Mouse (Mus musculus): Measurements from ENCODE around the gene Zfp428. TPM values are rescaled to one million over a fixed set of nuclear protein-coding genes. Genes with fewer than 3 reads are reported as not detected.
"Not testable (repeated sequence)": the region's sequence is repeated elsewhere in the genome, so short reads cannot be mapped to it uniquely, and the experiment has no call there.

The Zfp428 gene
- total RNA-seq, 2 experiments from 2014 or later, result 11.5 to 13.8 TPM

DNA sequence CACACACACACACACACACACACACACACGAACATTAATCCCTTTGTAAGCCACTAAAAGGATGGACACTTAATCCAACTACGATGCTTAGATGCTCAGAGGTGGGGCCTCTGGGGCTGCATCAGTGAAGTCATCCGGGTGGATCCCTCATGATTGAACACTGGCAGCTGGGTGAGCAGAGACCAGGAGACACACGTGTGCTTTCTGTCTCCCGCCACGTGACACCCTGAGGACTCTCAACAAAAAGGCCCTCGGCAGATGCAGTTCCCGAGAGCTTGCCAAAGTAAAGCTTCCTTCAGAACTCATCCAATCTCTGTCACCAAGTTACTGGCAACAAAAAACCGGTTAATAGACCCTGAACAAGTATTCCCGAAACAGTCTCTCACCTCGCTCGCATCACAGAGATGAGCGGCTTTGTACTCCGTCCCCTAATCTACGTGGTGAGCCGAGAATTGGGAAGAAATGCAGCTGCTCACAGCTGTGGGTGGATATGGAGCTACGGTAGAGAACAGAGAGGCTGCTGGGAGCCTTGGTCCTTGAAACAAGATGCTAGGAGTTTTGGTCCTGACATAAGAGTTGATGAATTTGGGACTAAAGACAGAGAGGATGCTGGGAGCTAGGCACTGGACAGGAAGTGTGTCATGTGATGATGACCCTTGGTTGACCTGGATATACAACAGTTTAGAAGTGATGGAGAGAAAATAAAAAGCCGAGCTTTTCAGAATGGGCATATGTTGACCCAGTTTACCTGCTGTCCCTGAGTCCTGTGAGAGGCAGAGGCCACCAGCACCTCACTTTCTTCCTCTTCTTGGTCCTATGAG lies 26.5 kb upstream of the Zfp428 start:
- no peak for DNase-seq
- intact Hi-C loops (cut with DNase I), result loop anchor here (2.0 kb wide), 1 partner anchor 26 kb away; the partner anchor contains the start of gene Zfp428

DNA sequence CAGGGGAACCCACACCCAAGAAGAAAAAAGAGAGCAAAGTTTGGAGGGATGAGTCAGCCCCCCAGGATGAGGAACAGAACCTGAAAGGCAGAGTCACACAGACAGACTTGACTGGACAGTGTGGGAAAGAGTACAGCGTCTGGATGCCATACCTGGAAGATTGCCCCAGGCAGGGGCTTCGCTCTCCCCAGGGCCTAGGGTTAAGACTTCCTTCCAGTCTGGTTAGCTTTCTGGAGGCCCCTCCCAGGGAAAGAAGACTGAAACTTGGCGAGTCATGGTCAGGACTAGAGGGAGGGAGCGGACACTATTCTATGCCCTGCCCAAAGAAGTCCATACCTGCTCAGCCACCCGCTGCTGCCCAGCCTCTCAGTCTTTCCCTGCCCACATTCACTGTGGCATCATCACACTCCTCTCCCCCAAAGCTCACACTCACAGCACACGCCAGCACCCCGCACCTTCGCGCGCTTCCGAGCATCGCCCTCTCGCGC lies 25.8 kb upstream of the Zfp428 start:
- no peak for DNase-seq
- intact Hi-C loops (cut with DNase I), result loop anchor here (2.0 kb wide), 1 partner anchor 26 kb away; the partner anchor contains the start of gene Zfp428

DNA sequence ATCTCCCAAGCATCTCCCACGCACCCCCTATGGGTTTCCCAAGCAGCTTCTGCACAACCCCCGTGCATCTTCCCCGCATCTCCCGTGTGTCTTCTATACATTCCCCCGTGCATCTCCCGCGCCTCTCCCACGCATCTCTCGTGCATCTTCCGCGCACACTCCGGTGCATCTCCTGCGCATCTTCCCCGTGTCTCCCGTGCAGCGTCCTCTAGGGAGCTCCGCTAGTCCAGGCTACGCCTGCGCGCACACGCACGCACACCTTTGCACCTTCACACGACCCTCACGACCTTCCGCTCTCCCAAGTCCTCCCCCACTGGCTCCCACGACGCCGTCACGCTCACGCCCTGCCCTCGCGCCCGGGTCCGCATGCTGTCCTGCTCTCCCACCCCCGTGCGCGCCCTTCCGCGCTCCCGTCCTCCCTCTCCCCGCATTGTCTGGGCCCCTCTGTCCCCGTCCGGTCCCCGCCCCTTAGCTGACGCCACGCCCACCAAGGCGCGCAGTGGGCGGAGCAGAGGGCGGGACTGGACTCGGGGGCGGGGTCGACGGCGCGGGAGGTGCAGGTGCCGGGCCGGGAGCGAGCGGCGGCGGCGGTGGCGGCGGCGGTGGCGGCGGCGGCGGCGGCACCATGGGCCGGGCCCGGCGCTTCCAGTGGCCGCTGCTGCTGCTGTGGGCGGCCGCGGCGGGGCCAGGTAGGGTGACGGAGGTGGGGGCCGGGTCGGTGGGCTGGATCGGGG lies 25.2 kb upstream of the Zfp428 start, which contains the start of gene Cadm4:
TSS of gene Cadm4 (plus strand) at position 550 of the 734 bp plus-strand sequence.
- intact Hi-C loops (cut with DNase I), result loop anchor here (2.0 kb wide), 1 partner anchor 25 kb away; the partner anchor contains the start of gene Zfp428
- DNase-seq, result peak; percentile 82 to 84

- no peak for DNase-seq
- intact Hi-C loops (cut with DNase I), result no loop called here
Measured at GRCm38 (mm10) chr7:24482208-24483020, 24.4 kb upstream of the Zfp428 start.

GRCm38 (mm10) chr7:24483291-24483690 lies 23.5 kb upstream of the Zfp428 start:
- intact Hi-C loops (cut with DNase I); DNase-seq: not testable (repeated sequence)

- intact Hi-C loops (cut with DNase I), result no loop called here
- no peak for DNase-seq
Measured at GRCm38 (mm10) chr7:24485481-24485880, 21.3 kb upstream of the Zfp428 start.

DNA sequence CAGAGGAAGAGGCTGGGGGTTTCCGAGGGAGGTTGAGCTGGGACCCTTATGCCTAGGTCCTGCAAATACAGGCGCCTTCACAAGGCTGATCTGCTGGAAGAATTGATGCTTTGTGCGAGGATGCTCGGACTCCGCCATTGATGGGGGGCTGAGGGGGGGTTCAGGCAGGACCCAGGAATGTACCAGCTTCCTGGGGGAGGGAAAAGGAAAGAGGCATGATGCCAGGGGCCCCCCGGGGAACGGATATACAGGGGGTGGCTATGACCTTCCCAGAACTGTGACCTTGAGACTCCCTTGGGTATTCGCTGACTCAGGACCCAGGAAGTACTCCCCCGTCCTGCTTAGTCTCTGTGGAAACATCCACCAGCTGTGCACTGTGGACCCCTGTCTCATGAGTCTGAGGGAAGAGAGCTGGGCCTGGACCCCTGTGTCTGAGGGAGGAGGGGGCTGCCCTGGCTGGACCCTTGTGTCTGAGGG lies 20.1 kb upstream of the Zfp428 start:
- no peak for DNase-seq
- intact Hi-C loops (cut with DNase I), result no loop called here

DNA sequence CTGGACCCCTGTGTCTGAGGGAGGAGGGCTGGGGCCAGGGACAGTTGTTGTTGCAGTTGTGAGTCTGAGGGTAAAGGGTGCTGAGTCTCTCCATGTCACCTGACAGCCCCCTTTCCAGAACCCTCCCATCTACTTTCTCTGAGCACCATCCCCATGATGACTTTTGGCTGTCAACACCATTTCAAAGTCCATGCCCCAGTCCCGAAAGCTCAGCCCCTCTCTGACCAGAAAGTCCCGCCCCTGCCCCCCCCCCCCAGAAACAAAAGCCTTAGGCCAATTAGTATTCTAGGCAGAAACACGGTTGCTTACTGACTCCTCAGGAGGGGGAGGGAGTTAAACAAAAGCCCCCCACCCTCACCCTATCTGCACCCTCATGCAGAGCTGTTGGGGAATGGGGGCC lies 19.4 kb upstream of the Zfp428 start:
- intact Hi-C loops (cut with DNase I), result no loop called here
- DNase-seq, result no peak

DNA sequence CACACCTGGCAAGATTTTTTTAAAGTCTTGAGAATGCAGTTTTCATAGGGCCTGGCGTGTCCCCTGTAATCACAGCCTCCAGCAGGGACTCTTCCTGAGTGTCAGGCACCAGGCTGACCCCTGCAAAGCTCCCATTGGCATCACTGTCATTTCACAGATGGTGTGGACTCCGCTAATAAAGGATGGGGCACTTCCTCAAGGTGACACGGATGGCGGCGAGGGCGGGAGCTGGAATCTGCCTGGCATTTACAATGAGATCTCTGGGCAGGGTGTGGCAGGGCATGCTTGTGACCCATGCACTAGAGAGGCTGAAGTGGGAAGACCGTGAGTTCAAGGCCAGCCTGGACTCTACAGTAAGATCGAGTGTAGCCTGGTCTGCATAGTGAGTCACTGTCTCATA lies 18.5 kb upstream of the Zfp428 start:
- intact Hi-C loops (cut with DNase I), result no loop called here
- no peak for DNase-seq

GRCm38 (mm10) chr7:24499856-24500577 lies 6.8 kb upstream of the Zfp428 start:
- no peak for DNase-seq
- intact Hi-C loops (cut with DNase I), result no loop called here

GRCm38 (mm10) chr7:24500929-24501328 lies 5.9 kb upstream of the Zfp428 start:
- peak in 1 of 2 experiments; percentile 25 for DNase-seq
- intact Hi-C loops (cut with DNase I), result no loop called here

GRCm38 (mm10) chr7:24501492-24501891 lies 5.3 kb upstream of the Zfp428 start:
- intact Hi-C loops (cut with DNase I), result no loop called here
- peak in 1 of 2 experiments; percentile 31 for DNase-seq

DNA sequence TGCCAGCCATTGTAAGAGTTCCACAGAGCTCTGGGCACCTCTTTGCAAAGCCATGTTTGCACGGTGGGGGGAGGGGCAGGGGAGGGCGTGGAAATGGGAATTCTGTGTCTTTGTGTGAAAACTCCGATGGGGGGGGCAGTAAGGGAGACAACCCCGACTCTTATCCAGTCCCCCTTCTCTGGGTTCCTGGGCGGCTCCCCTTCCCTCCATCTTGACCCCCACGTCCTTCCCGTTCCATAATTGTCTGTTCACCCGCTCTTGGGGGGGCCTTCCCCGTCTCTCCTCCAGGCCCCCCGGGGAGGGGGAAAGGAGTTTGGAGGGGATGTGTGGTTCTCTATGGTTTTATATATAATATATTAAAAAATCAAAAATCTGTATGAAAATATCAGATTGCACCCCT lies 2.8 kb upstream of the Zfp428 start:
- intact Hi-C loops (cut with DNase I), result no loop called here
- no peak for DNase-seq

DNA sequence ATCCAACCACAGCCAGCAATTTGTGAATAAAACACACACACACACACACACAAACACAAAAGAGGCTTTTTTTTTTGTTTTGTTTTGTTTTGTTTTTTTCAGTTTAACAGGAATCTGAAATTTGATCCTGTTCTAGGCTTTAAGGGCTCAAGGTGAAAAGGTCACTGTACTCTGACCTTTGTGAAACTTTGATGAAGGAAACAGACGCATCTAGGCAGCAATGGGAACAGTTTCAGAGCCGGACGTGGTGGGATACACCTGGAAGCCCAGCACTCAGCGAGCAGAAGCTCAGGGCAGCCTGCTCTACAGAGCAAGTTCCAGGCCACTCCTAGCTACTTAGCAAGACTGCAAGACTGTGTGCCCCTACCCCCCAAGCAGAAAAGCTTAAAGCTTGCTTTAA lies 1.9 kb upstream of the Zfp428 start:
- no peak for DNase-seq
- intact Hi-C loops (cut with DNase I), result loop anchor here (5.0 kb wide), 1 partner anchor 63 kb away; no protein-coding TSS in a partner anchor

DNA sequence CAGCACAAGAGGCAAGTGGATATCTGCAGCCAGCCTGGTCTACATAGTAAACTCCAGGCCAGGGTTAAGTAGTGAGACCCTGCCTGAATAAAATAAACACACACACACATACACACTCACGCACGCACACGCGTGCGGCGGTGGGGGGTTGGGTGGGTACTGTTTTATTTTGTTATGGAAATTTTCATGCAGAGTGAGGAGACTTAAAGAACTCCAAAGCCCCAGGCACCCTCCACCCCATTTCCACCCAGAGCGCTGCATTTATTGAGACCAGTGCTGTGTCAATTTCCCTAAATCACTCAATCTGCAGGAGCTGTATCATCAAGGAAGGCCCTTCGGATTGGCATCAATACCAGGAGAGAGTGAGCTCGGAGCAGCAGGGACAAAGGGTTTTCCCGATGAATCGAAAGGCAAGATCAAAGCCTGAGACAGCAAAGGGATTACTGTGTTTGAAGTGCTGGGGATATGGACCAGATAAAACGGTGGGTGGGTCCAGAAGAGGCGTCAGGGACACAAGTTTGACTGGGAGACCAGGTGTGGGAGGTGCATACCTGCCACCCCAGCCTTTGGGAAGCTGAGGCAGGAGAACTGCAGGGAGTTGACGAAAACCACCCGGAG lies 1.2 kb upstream of the Zfp428 start:
- intact Hi-C loops (cut with DNase I), result loop anchor here (2.0 to 5.0 kb wide), 4 partner anchors 25 to 63 kb away; partner anchors contain the start of genes Irgq, Pinlyp and Xrcc1

GRCm38 (mm10) chr7:24506065-24506459 lies 744 bp upstream of the Zfp428 start:
- intact Hi-C loops (cut with DNase I), result loop anchor here (2.0 to 5.0 kb wide), 4 partner anchors 25 to 64 kb away; partner anchors contain the start of genes Irgq, Pinlyp and Xrcc1
- no peak for DNase-seq

More for the DNA sequence above, 1.2 kb upstream of the Zfp428 start:
- DNase-seq, result no peak

DNA sequence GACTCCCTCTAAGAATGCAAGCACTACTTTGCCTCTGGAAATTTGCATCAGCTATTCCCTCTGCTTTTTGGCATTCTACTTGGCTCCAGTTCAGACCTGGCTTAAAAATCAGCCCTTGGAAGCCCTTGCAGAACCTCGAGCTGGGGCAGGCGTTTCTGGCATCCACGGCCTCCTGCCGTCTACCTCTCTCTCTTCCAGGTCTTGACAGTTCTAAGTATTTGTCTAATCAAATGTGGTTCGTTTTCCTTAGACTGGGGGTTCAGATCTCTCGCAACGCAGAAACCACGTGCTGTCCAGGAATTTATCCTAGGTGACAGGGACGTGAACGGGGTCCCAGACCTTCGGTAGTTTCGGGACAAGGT lies 349 bp upstream of the Zfp428 start:
- peak; percentile 49 to 56 for DNase-seq
- intact Hi-C loops (cut with DNase I), result loop anchor here (2.0 to 5.0 kb wide), 4 partner anchors 24 to 64 kb away; partner anchors contain the start of genes Irgq, Pinlyp and Xrcc1

DNA sequence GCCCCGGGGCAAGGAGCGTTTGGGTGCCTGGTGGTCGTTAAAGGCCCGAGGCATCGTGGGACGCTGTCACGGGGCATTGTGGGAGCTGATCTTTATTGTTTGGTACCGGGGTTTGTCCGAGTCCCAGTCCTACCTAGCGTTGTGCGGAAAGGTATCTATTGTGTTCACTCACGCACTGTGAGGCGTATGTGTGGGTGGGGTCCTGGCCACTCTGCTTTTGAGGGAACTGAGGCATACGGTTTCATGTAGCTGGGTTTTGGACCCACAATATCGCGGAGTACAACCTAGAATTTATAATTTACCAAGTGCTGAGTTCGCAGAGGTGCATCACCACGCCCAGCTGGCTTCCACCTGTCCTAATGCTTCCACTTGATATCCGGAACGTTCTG lies 914 bp downstream of the Zfp428 start:
- DNase-seq, result no peak
- intact Hi-C loops (cut with DNase I), result loop anchor here (2.0 to 5.0 kb wide), 4 partner anchors 23 to 65 kb away; partner anchors contain the start of genes Irgq, Pinlyp and Xrcc1

DNA sequence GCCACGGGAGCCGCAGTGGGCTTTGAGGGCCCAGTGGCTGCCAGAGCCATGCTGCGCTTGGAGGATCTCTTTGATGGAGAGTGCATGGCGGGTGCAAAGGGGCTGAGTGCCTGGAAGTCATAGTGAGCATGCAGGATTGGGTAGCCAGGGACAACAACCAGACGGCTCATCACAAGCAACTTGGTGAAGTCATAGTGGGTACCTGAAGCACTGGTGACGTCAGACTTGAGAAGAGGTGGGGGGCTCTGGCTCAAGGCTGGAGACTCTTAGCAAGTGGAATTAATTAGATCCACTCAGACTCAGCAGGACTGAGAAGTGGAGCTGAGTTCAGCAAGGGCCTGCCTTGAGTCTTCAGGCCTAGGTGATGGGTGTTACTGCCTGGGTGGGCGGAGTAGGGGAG lies 5.5 kb downstream of the Zfp428 start, which contains the start of gene AC161166.1:
TSS of gene AC161166.1 (minus strand) at position 101 of the 400 bp plus-strand sequence.
- no peak for DNase-seq
- intact Hi-C loops (cut with DNase I), result no loop called here
